Mouse (Mus musculus): ENCODE data around the gene Cd247.

Cd247 gene

DNA sequence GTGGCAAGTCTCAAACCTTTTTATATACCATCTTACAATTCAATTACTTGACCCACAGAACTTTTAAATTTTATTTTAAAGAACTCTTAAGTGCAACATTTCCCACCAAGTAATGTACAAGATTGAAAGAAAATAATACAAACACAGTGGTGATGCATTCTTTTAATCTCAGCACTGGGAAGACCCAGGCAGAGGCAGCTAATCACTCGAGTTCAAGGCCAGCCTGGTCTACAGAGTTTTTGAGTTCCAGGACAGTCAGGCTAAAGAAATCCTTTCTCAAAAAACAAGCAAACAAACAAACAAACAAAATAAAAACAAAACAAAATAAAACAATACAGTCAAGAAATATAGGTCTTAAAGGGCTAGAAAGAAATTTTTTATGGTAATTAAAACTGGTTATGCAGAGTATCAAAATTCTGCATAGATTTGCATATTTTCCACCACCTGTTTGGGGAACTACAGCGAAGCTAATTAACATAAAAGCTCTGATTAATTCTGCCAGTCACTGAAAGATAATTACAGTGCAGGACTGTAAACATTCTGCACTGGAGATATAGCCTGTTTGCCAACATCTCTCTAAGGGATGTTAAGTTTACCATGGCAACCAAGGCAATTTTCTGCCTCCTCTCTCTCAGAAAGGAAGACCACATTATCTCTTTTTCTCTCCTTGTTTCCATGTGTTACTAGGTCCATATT lies 125.4 kb downstream of the Cd247 start:
- DNase-seq (ENCODE audit: low spot score): no peak

DNA sequence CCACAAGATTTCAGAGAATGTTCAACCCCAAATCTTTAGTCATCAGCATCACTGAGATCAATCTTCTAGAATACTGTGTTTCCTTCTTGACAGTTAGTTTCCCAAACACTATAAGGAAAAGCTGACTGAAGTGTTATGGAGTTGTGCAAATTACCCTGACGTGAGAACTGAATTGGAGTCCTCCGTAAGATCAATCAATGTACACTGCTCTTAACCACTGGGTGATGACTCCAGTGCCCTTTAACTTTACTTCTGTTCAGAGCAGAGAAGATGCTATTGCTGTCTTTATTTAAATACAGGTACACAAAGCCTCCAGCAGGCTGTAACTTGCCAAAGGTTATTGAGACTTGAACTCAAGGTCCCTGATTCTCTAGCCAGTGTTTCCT lies 125.9 kb downstream of the Cd247 start:
- DNase-seq (ENCODE audit: low spot score): no peak

DNA sequence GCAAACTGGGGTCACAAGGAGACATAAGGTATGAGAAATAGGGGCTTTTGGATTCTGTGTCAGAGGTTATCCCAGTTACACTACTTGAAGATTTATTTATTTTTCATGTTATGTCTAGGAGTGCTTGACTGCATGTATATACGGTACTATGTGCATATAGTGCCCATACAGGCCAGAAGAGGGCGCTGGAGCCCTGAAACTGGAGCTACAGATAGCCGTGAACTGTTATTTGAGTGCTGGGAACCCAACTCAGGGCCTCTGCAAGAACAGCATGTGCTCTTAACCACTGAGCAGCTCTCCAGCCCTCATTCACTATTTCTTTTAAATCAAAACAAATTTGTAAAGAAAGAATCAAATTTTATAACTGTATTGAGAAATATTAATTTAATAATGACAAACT lies 132.5 kb downstream of the Cd247 start:
- DNase-seq (ENCODE audit: low spot score): no peak

DNA sequence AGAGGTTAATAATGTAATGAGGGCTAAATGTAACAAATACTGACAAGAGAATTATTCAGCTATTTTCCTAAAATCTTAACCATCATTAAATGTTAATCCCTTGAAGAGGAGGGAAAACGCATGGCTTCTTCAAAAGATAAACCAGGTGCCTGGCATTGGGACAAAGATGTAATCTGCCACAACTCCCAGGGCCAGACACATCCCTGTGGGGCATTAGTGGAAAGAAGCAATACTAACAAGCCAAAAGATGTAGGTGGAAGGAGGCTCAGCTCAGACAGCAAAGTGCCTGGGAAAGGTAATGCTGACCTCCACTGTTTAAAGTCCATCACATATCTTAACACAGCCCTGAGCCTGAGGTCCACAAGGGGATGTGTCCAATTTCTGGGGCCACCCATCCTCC lies 134.0 kb downstream of the Cd247 start:
- DNase-seq (ENCODE audit: low spot score): no peak

DNA sequence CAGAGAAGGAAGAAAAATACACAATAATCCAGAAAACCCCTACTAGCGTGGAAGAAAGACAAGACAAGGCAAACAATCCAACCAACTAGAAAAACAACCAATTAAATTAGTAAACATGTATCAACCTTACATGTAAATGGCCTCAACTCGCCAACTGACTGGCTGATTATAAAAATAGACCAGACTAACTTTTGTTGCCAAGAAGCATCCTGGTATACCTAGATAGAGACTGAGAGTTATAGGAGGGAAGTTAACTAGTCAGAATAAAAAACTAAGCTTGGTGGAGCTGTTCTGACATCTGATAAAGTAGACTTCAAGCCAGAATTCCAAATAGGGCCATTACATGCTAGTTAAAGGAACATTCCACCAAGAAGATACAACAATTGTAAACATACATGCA lies 136.7 kb downstream of the Cd247 start:
- DNase-seq (ENCODE audit: low spot score): no peak
